Mouse (Mus musculus): ENCODE results near the gene Dact2. TPM values are rescaled to one million over a fixed set of nuclear protein-coding genes. Genes with fewer than 3 reads are reported as not detected.

The Dact2 gene
- total and polyA plus RNA-seq, 2 experiments from 2014 or later = 2.8 to 19.4 TPM

- no peaks in the 10 kb centered on the region for H3K4me1 ChIP-seq (ENCODE audit: insufficient read depth, low read length)
- no peak overlapping the region for H3K9ac ChIP-seq (replicated peaks; ENCODE audit: low read length, poor library complexity, severe bottlenecking)
- TF ChIP-seq CTCF (IDR thresholded peaks at IDR 0.05) = peak; percentile 62
- no peak overlapping the region for H3K27ac ChIP-seq (ENCODE audit: low read depth, low read length)
- H3K4me2 ChIP-seq (ENCODE audit: low read depth, low read length, poor library complexity, severe bottlenecking) = no peak overlapping the region
- peak; percentile 60; the same call in 1 of the 2 replicates for ATAC-seq (ENCODE audit: low FRiP score)
- H3K36me3 ChIP-seq (ENCODE audit: insufficient read depth, low read length) = no peaks in the 10 kb centered on the region
- no peak overlapping the region for H3K4me3 ChIP-seq (ENCODE audit: low read depth, low read length)
- 23% methylated on average over 11 of the region's 11 CpGs for WGBS
- no peaks in the 10 kb centered on the region for H3K27me3 ChIP-seq (ENCODE audit: insufficient read depth, low read length)
- DNase-seq (ENCODE audit: low spot score) = no peak
- H3K9me3 ChIP-seq (ENCODE audit: low read length) = no peaks in the 10 kb centered on the region
Observed at GRCm38 (mm10) chr17:14221893-14222615, 17.9 kb upstream of the Dact2 start.

DNA sequence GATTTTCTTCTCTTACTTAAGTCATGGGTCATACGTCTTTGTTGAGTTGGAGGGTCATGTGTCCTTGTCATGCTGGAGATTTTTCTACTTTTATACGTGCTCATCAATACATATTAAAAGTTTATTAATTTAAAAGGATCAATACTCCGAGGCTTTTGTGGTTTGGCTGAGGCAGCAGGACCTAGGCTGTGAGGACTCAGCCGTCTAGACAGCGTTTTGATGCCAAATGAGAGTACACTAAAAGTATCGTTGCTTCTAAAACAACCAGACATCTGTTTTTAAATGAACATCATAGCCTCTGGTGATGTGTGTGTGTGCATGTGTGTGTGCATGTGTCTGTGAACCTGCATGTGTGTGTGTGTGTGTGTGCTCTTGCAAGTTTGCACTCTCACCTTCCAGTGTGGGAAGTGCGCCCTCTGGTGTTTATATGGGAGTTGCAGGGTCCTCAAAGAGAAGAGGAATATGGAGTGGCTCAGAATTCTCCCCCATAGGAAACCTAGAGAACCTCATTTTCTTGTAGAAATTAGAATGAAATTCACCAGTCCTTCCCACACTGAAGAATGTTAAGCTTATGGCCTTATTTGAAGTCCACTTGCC lies 16.6 kb upstream of the Dact2 start:
- ATAC-seq (ENCODE audit: low FRiP score) (no peak), DNase-seq (ENCODE audit: low spot score) (peak; percentile 77)
- no peaks in the 10 kb centered on the region for H3K9me3 ChIP-seq (ENCODE audit: low read length)
- no peaks in the 10 kb centered on the region for H3K27me3 ChIP-seq (ENCODE audit: insufficient read depth, low read length)
- no peak overlapping the region for H3K4me3 ChIP-seq (ENCODE audit: low read depth, low read length)
- no peaks in the 10 kb centered on the region for H3K4me1 ChIP-seq (ENCODE audit: insufficient read depth, low read length)
- H3K36me3 ChIP-seq (ENCODE audit: insufficient read depth, low read length) = no peaks in the 10 kb centered on the region
- H3K4me2 ChIP-seq (ENCODE audit: low read depth, low read length, poor library complexity, severe bottlenecking) = no peak overlapping the region
- no peak overlapping the region for H3K9ac ChIP-seq (replicated peaks; ENCODE audit: low read length, poor library complexity, severe bottlenecking)
- 68% methylated on average over 7 of the region's 7 CpGs for WGBS
- TF ChIP-seq CTCF (IDR thresholded peaks at IDR 0.05) = peak; percentile 89
- no peak overlapping the region for H3K27ac ChIP-seq (ENCODE audit: low read depth, low read length)

DNA sequence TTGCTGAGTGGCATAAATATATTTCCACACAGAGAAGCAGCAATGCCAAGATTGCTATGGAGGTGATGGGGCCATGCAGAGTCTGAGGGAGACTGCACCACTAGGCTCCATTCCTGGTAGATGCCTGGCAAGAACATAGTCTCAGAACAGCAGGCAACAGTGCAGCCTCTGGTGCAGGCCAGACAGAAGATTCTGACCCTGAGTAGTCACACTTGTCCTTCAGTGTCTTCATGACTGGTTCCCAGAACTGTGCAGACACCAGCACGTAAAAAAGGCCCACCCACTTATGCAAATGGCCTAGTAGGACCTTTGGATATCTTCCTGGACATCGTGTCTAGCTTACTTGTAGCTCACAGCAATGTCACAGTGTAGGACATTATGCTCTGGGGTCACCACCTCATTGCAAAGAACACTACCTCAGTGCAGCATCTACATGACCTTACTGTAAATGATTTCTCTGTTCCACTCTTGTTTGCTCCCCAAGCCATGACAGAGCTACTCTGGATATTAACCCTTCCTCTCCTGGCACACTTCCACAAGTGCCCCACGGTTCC lies 9.9 kb upstream of the Dact2 start:
- Histone ChIP-seq H3K27me3 (ENCODE audit: insufficient read depth, low read length) (no peaks in the 10 kb centered on the region), H3K4me1 (ENCODE audit: insufficient read depth, low read length) (no peaks in the 10 kb centered on the region), H3K9ac (replicated peaks; ENCODE audit: low read length, poor library complexity, severe bottlenecking) (no peak overlapping the region), H3K36me3 (ENCODE audit: insufficient read depth, low read length) (no peaks in the 10 kb centered on the region), H3K27ac (ENCODE audit: low read depth, low read length) (no peak overlapping the region), H3K4me3 (ENCODE audit: low read depth, low read length) (no peak overlapping the region), H3K9me3 (ENCODE audit: low read length) (no peaks in the 10 kb centered on the region), H3K4me2 (ENCODE audit: low read depth, low read length, poor library complexity, severe bottlenecking) (no peak overlapping the region)
- no peak for DNase-seq (ENCODE audit: low spot score)
- WGBS = 73% methylated on average over 3 of the region's 3 CpGs
- TF ChIP-seq CTCF (IDR thresholded peaks at IDR 0.05) = no peak
- no peak; the same call in 1 of the 2 replicates for ATAC-seq (ENCODE audit: low FRiP score)

- ATAC-seq (ENCODE audit: low FRiP score) = no peak
- no peak overlapping the region for H3K4me2 ChIP-seq (ENCODE audit: low read depth, low read length, poor library complexity, severe bottlenecking)
- no peaks in the 10 kb centered on the region for H3K27me3 ChIP-seq (ENCODE audit: insufficient read depth, low read length)
- no peaks in the 10 kb centered on the region for H3K36me3 ChIP-seq (ENCODE audit: insufficient read depth, low read length)
- H3K9ac ChIP-seq (replicated peaks; ENCODE audit: low read length, poor library complexity, severe bottlenecking) = no peak overlapping the region
- no peak overlapping the region for H3K4me3 ChIP-seq (ENCODE audit: low read depth, low read length)
- 54% methylated on average over 7 of the region's 7 CpGs for WGBS
- DNase-seq (ENCODE audit: low spot score) = no peak
- no peak overlapping the region for H3K27ac ChIP-seq (ENCODE audit: low read depth, low read length)
- no peaks in the 10 kb centered on the region for H3K9me3 ChIP-seq (ENCODE audit: low read length)
- H3K4me1 ChIP-seq (ENCODE audit: insufficient read depth, low read length) = no peaks in the 10 kb centered on the region
- TF ChIP-seq CTCF (IDR thresholded peaks at IDR 0.05) = no peak
Observed at GRCm38 (mm10) chr17:14212796-14213195, 8.7 kb upstream of the Dact2 start.

GRCm38 (mm10) chr17:14207093-14207561 lies 3.0 kb upstream of the Dact2 start:
- H3K9ac ChIP-seq (replicated peaks; ENCODE audit: low read length, poor library complexity, severe bottlenecking) = no peak overlapping the region
- H3K9me3 ChIP-seq (ENCODE audit: low read length) = no peaks in the 10 kb centered on the region
- no peak overlapping the region for H3K27ac ChIP-seq (ENCODE audit: low read depth, low read length)
- no peak overlapping the region for H3K4me2 ChIP-seq (ENCODE audit: low read depth, low read length, poor library complexity, severe bottlenecking)
- ATAC-seq (ENCODE audit: low FRiP score) = no peak
- H3K27me3 ChIP-seq (ENCODE audit: insufficient read depth, low read length) = peaks cover 11% of the 10 kb centered on the region
- no peak for DNase-seq (ENCODE audit: low spot score)
- WGBS = 23% methylated on average over 5 of the region's 5 CpGs
- H3K4me3 ChIP-seq (ENCODE audit: low read depth, low read length) = no peak overlapping the region
- H3K4me1 ChIP-seq (ENCODE audit: insufficient read depth, low read length) = no peaks in the 10 kb centered on the region
- H3K36me3 ChIP-seq (ENCODE audit: insufficient read depth, low read length) = no peaks in the 10 kb centered on the region
- no peak for TF ChIP-seq CTCF (IDR thresholded peaks at IDR 0.05)

DNA sequence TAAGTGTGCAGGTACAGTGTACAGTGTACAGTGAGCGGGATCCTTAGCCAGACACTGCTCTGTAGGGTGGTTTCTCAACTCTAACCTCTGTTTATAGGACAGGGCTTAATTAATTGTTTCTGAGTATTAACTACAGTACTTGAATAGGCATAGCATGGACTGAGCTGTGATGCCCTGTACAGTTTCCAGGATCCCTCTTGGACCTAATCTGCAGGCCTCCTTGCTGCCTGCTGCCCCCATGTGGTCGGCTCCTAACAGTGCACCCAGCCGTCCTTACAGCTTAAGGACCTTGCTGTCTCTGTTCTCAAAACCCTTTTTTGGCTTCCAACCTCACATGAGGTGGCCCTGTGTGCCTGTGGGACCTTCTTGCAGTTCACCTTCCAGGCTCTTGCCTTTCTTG lies 2.0 kb upstream of the Dact2 start:
- peak; percentile 97 for TF ChIP-seq CTCF (IDR thresholded peaks at IDR 0.05)
- no peak overlapping the region for H3K27ac ChIP-seq (ENCODE audit: low read depth, low read length)
- no peaks in the 10 kb centered on the region for H3K9me3 ChIP-seq (ENCODE audit: low read length)
- no peak overlapping the region for H3K4me3 ChIP-seq (ENCODE audit: low read depth, low read length)
- peak; percentile 57 for ATAC-seq (ENCODE audit: low FRiP score)
- no peak overlapping the region for H3K4me2 ChIP-seq (ENCODE audit: low read depth, low read length, poor library complexity, severe bottlenecking)
- no peak overlapping the region for H3K9ac ChIP-seq (replicated peaks; ENCODE audit: low read length, poor library complexity, severe bottlenecking)
- DNase-seq (ENCODE audit: low spot score) = peak; percentile 81
- no peaks in the 10 kb centered on the region for H3K36me3 ChIP-seq (ENCODE audit: insufficient read depth, low read length)
- peaks cover 13% of the 10 kb centered on the region for H3K27me3 ChIP-seq (ENCODE audit: insufficient read depth, low read length)
- WGBS = 34% methylated on average over 3 of the region's 3 CpGs
- H3K4me1 ChIP-seq (ENCODE audit: insufficient read depth, low read length) = no peaks in the 10 kb centered on the region; the same call in 1 of the 2 replicates

All from midbrain, postnatal 0 days (tissue).